In the genomic region with DNA sequence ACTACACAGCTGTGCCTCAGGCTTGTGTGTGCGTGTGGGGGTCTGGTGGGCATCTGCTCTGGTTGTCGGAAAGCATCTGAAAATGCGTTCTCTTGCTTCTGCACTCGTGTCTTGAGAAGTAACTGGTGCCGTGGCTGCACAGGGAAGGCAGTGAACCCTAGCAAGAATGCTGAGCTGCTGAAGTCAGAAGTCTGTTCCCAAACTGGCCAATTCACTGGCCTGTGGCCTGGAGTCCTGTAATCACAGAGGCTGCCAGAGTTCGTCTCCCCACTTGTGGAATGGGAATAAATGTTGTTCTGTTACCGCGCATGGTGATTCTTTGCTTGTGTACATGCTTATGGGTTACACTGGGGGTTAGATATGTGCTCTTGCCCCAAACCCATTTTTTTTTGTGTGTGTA, we compare ENCODE assay signal across 27 mouse cellular contexts. TPM values are rescaled to one million over a fixed set of nuclear protein-coding genes. Genes with fewer than 3 reads are reported as not detected.
DNase-seq lines count a peak whose midpoint lies in the region; ATAC-seq and TF ChIP-seq lines count a peak whose summit lies in the region.
"Had no signal": no experiment of that assay in that cellular context is flagged by ENCODE, and none has a peak within 500 bp of the region (broad histone marks: within the 10 kb centered on the region; RNA-seq: fewer than 3 reads in every experiment).

No protein-coding gene starts in this region.

- TF ChIP-seq CTCF in gastrocnemius, adult 2 months (IDR thresholded peaks at IDR 0.05) = no peak
- no peak for TF ChIP-seq CTCF in kidney, postnatal 0 days (IDR thresholded peaks at IDR 0.05; ENCODE audit: low read depth)

- 57% methylated on average over 8 of the region's 8 CpGs for WGBS in kidney, postnatal 0 days
- 91% methylated on average over 8 of the region's 8 CpGs for WGBS in liver, embryonic 12.5 days (ENCODE audit: insufficient replicate concordance)

- H3K4me1 ChIP-seq in kidney, postnatal 0 days (replicated peaks; ENCODE audit: insufficient read depth, low read length) = no peaks in the 10 kb centered on the region
- H3K4me1 ChIP-seq in liver, embryonic 12.5 days = peaks cover 15% of the 10 kb centered on the region
- H3K4me1 ChIP-seq: forebrain, embryonic 12.5 days; heart, embryonic 15.5 days; midbrain, embryonic 10.5 days; midbrain, embryonic 15.5 days had no signal

- H3K36me3 ChIP-seq in kidney, postnatal 0 days (ENCODE audit: insufficient read depth, low read length) = peaks cover 28% of the 10 kb centered on the region
- peaks cover 61% of the 10 kb centered on the region for H3K36me3 ChIP-seq in liver, embryonic 12.5 days

- no peak overlapping the region for H3K9ac ChIP-seq in kidney, postnatal 0 days (ENCODE audit: low read depth, low read length)
- H3K9ac ChIP-seq in liver, embryonic 12.5 days = no peak overlapping the region
- H3K9ac ChIP-seq: forebrain, embryonic 12.5 days; forebrain, postnatal 0 days; heart, embryonic 15.5 days; liver, embryonic 15.5 days; lung, embryonic 14.5 days; midbrain, embryonic 15.5 days had no signal

- DNase-seq in gastrocnemius, adult 2 months = no peak
- DNase-seq in gastrocnemius, postnatal 14 days = no peak
- peak; percentile 69 to 70 for DNase-seq in kidney, adult 8-10 months
- no peak for DNase-seq in kidney, postnatal 0 days (ENCODE audit: low spot score)
- peak; percentile 39 to 64 for DNase-seq in kidney, postnatal 4 days
- no peak for DNase-seq in lung, postnatal 25 days (ENCODE audit: low spot score)
- DNase-seq: adrenal gland, adult 2 months; adrenal gland, postnatal 36 days; cerebellum, adult 8-10 months; forebrain, postnatal 0 days; gastrocnemius, postnatal 10 days; liver; lung, embryonic 14.5 days; lung, postnatal 14 days; right cerebral cortex, adult 18-20 months; thymus, adult 18-20 months; thymus, postnatal 25 days had no signal

- H3K27ac ChIP-seq in gastrocnemius, adult 2 months = peak overlapping the region; percentile 75
- peak overlapping the region; percentile 87 for H3K27ac ChIP-seq in kidney, postnatal 0 days
- no peak overlapping the region for H3K27ac ChIP-seq in liver, embryonic 12.5 days
- H3K27ac ChIP-seq: forebrain, embryonic 12.5 days; heart, embryonic 15.5 days; liver, embryonic 15.5 days; midbrain, embryonic 10.5 days; midbrain, embryonic 15.5 days; stomach, postnatal 0 days had no signal

- H3K9me3 ChIP-seq in kidney, postnatal 0 days (replicated peaks; ENCODE audit: low read length) = no peaks in the 10 kb centered on the region
- no peaks in the 10 kb centered on the region for H3K9me3 ChIP-seq in liver, embryonic 12.5 days (replicated peaks)
- H3K9me3 ChIP-seq: forebrain, embryonic 12.5 days; heart, embryonic 15.5 days; liver, embryonic 15.5 days; midbrain, embryonic 10.5 days; midbrain, embryonic 15.5 days had no signal

- ATAC-seq in kidney, postnatal 0 days (replicated peaks; ENCODE audit: low FRiP score, low read depth) = no peak; the same call in 1 of the 2 replicates
- no peak for ATAC-seq in liver, embryonic 12.5 days
- no peak for ATAC-seq in erythroid progenitor cell, adult 5-6 weeks (replicated peaks; ENCODE audit: low FRiP score, poor library complexity, severe bottlenecking)
- ATAC-seq: forebrain, postnatal 0 days; hindbrain, embryonic 16.5 days; midbrain, embryonic 15.5 days had no signal

- no peak overlapping the region for H3K4me2 ChIP-seq in kidney, postnatal 0 days (ENCODE audit: low read length)
- no peak overlapping the region for H3K4me2 ChIP-seq in liver, embryonic 12.5 days
- H3K4me2 ChIP-seq: forebrain, embryonic 12.5 days; heart, embryonic 15.5 days; liver, embryonic 15.5 days; lung, embryonic 14.5 days; midbrain, embryonic 15.5 days had no signal

- intact Hi-C loops in gastrocnemius, adult 2 months (cut with DNase I) = no loop called here
- intact Hi-C loops in gastrocnemius, postnatal 14 days (cut with DNase I; ENCODE audit: low total_unique reads) = no loop called here

- H3K27me3 ChIP-seq in kidney, postnatal 0 days (ENCODE audit: insufficient read depth, low read length) = no peaks in the 10 kb centered on the region
- H3K27me3 ChIP-seq in liver, embryonic 12.5 days (replicated peaks) = no peaks in the 10 kb centered on the region
- H3K27me3 ChIP-seq: forebrain, embryonic 12.5 days; heart, embryonic 15.5 days; liver, embryonic 15.5 days; midbrain, embryonic 15.5 days had no signal

- H3K4me3 ChIP-seq in gastrocnemius, adult 2 months = no peak overlapping the region
- H3K4me3 ChIP-seq in kidney, postnatal 0 days (replicated peaks; ENCODE audit: low read depth, low read length) = no peak overlapping the region
- H3K4me3 ChIP-seq in liver, embryonic 12.5 days = no peak overlapping the region
- H3K4me3 ChIP-seq: erythroblast, embryonic 14.5 days; forebrain, embryonic 12.5 days; heart, embryonic 15.5 days; liver, embryonic 15.5 days; midbrain, embryonic 10.5 days; midbrain, embryonic 15.5 days had no signal

RNA-seq across cellular contexts. Expression of gene Bcl7b, which starts 5.7 kb away (rescaled TPM):
- total RNA-seq in gastrocnemius, adult 2 months (2021) = 10 to 100 TPM; 28.3 to 28.6 TPM
- 10 to 100 TPM; 24.7 to 25.3 TPM for total RNA-seq in gastrocnemius, postnatal 14 days (2021)
- 58.8 and 65.6 TPM in 2 replicates for polyA plus RNA-seq in kidney, postnatal 0 days (2015; fragmentation: Nextera tagmentation; extraction: Ambion mirVana)
- polyA plus RNA-seq in liver, embryonic 12.5 days (2016; fragmentation: Nextera tagmentation; extraction: Ambion mirVana) = 38.2 and 44.3 TPM in 2 replicates
- 24.1 and 35.6 TPM in 2 replicates for total RNA-seq in erythroid progenitor cell, adult 5-6 weeks (2015; ENCODE audit: low replicate concordance)
- 13.5 and 24.4 TPM in 2 replicates for total RNA-seq in erythroid progenitor cell, adult 5-6 weeks (2017; ENCODE audit: low replicate concordance)

RNA-seq across cellular contexts. Expression of gene Tbl2, which starts 12.9 kb away (rescaled TPM):
- total RNA-seq in gastrocnemius, adult 2 months (2021) = 1 to 10 TPM; 8.8 to 9.1 TPM
- 10 to 100 TPM; 11.9 to 13.3 TPM for total RNA-seq in gastrocnemius, postnatal 14 days (2021)
- 14.5 and 17.4 TPM in 2 replicates for polyA plus RNA-seq in kidney, postnatal 0 days (2015; fragmentation: Nextera tagmentation; extraction: Ambion mirVana)
- 17.1 and 18.9 TPM in 2 replicates for polyA plus RNA-seq in liver, embryonic 12.5 days (2016; fragmentation: Nextera tagmentation; extraction: Ambion mirVana)
- 5.4 and 6.5 TPM in 2 replicates for total RNA-seq in erythroid progenitor cell, adult 5-6 weeks (2015; ENCODE audit: low replicate concordance)
- 13.6 and 26.6 TPM in 2 replicates for total RNA-seq in erythroid progenitor cell, adult 5-6 weeks (2017; ENCODE audit: low replicate concordance)

RNA-seq across cellular contexts. Expression of gene Baz1b, which starts 24.7 kb away (rescaled TPM):
- 10 to 100 TPM; 32.7 to 36.8 TPM for total RNA-seq in gastrocnemius, adult 2 months (2021)
- 10 to 100 TPM; 24.1 to 24.8 TPM for total RNA-seq in gastrocnemius, postnatal 14 days (2021)
- polyA plus RNA-seq in kidney, postnatal 0 days (2015; fragmentation: Nextera tagmentation; extraction: Ambion mirVana) = 22.6 and 22.9 TPM in 2 replicates
- polyA plus RNA-seq in liver, embryonic 12.5 days (2016; fragmentation: Nextera tagmentation; extraction: Ambion mirVana) = 35.2 and 37.6 TPM in 2 replicates
- total RNA-seq in erythroid progenitor cell, adult 5-6 weeks (2015; ENCODE audit: low replicate concordance) = 115 TPM in 2 replicates
- total RNA-seq in erythroid progenitor cell, adult 5-6 weeks (2017; ENCODE audit: low replicate concordance) = 201 and 287 TPM in 2 replicates

Comparison
In these comparisons a context has a peak if more than half of its experiments do, and no peak if none do; other contexts are left out.
1. DNase-seq: peak in kidney, adult 8-10 months (2 of 2) and kidney, postnatal 4 days (2 of 2); none in gastrocnemius, adult 2 months (single experiment), gastrocnemius, postnatal 14 days (single experiment), kidney, postnatal 0 days (single experiment) and lung, postnatal 25 days (single experiment).